Mouse (Mus musculus) lung, postnatal 36 days (tissue): Measurements from ENCODE around the gene Atg4b.

Experiments used
- DNase-seq: peaks from one replicate; pipeline ENCODE4 v3.0.0; 2022; ENCODE audit warnings: mixed read lengths

Atg4b gene

DNA sequence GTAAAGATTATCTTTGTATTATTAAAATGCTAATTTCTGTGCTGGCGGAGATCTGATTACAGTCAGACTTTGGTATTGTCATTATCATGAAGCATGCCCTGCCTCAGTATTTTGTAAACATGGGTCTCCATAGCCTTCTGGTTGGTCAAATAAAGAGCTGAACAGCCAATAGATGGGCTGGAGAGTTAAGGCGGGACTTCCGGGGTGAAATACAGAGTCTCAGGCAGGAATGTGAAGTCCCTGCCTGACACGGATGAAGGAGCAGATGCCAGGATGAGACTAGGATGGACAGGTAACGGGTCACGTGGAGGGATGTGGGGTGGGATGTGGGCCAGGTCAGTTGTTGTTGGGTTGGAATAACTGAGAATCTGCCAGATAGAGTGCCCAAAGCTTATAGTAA is at the start of gene Atg4b:
Gene Atg4b, plus strand, starts transcription at position 211 of the 400 bp plus-strand sequence.
- no peak for DNase-seq

DNA sequence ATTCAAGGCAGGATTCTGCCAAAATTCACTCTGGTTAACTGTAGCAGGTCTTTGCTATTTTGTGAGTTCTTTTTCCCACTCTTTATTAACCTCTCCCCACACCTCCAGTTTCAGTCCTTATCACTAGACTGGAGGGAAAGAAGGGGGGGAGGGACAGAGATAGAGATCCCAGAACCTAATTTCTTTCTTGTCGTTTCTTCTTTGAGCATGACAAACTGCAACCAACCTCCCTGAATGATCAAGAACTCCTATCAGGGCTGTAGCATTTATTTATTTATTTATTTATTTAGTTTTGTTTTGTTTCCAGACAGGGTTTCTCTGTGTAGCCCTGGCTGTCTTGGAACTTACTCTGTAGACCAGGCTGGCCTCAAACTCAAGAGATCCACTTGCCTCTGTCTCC is 49.2 kb upstream of the Atg4b start:
- no peak for DNase-seq

DNA sequence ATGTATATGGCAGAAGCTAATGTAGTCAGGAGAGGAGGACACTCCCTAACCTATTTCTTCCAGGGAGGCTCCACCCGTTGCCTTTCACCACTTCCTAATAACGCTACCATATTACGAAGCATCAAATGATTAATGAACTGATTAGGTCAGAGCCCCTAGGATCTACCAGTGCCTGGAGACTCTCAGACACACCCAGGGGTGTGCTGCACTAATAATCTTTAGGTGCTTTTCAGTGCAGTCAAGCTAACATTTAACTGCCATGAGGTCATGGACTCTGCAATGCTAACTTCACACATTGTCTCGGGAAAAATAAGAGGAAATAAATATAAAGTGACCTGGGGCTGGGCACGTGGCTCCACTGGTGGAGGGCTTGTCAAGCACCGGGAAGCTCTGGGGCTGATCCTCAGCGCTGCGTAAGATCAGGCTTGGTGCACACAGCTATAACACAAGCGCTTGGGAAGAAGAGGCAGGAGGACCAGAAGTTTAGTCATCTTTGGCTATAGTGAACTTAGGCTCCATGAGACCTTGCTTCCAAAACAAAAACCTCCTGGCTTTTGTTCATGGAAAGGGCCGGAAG is 47.7 kb upstream of the Atg4b start:
- no peak for DNase-seq

DNA sequence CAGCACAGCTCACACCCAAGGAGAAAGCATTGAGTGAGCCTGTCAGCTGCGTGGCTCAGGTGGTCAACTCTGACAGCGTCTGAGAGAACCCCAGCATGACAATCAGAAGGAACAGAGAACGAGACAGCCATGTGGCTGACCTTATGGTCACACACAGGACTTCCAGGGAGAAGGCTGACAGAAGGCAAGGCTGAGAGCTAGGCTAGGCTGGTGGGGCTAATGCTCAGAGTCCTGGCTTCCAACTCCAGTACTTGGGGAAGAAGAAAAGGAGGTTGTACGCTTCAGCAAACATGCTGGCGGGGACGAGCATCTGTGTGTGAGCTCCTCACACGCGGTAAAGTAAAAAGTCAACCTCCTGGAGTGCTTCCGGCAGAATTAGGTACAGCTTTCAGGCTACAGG is 47.0 kb upstream of the Atg4b start:
- no peak for DNase-seq

DNA sequence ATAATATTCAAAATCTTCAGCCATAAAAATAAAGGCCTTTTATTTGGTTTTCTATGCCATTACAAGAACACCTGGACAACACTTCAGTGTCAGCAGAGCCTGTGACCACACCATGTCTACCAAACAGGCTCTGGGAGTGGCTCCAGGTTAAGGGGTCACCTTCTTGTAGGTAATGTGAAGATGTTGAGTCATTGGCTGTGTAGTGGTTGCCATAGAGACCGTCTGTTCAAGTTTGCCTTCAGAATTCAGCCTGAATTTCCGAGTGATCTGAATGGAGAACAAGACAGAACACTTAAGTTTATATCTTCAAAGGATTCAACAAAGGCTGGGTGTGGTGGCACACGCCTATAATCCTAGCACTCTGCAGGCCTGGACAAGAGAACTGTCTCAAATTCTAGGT is 45.9 kb upstream of the Atg4b start:
- DNase-seq = peak; percentile 57

DNA sequence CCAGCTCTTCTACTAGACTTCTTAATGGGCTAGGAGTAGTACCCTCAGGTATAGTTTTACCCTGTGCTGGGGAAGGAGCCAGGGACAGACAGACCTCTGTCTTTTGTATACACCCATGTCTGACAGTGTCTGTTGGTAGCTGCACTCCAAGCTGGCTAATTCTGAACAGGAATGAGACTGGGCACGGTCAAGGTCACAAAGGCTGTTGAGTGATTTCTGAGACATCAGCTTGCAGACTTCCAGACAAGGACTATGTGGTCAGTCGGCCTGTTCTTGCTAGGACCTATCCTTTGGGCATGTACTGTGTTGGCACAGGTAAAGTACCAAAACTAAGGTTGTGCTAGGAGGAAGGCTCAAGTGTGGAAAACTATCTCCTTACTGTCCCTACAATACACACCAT is 35.1 kb upstream of the Atg4b start:
- no peak for DNase-seq

DNA sequence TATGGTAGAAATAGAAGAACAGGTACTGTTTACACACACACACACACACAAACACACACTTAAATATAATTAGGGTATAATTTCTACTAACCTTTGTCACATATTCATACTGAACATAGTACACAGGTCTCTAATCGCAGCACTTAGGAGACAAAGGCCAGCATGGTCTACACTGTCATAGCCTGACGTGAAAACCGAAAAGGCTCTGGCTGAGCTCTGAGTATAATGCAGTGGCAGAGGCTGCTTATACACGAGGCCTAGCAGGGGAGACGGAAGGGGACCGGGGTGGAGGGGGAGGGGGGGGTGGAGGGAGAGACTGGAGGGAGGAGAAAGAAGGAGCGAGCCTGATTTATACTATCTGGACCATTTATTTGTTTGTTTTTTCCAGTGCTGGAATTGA is 29.7 kb upstream of the Atg4b start:
- no peak for DNase-seq

DNA sequence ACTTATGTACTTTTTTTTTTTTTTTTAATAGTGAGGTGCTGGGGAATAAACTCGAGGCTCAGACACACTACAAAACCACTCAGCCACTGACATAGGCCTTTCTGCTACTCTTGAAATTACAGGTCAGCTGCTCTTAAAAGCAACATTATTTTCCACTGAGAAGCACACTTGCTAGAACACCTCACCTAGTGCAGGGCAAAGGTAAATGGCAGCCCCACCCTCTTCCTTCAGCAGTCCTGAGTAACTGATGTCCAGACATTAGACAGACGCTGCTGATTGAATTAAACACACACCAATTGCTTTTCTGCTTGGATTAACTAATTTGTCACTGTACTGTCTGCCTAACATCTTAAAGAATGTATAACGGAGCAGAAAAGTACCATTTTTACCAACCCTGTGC is 26.7 kb upstream of the Atg4b start:
- DNase-seq = no peak

DNA sequence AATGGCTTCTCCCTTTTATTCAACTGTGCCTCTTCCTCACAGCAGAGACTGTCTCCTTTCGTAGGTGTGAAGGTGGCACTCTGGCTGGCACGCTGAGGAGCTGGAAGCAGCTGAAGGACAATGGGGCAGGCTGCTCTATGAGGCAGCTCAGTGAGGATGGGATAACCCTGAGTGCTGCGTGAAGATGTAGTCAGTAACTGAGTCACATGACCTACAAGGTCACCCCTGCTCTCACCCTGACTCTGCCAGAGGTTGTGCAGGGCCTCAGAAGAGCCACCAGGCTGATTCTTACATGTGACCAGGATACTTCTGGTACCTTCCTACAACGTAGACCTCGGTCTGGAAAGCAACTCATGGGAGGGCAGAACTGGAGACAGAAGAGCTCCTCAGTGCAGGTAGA is 25.6 kb upstream of the Atg4b start:
- no peak for DNase-seq

DNA sequence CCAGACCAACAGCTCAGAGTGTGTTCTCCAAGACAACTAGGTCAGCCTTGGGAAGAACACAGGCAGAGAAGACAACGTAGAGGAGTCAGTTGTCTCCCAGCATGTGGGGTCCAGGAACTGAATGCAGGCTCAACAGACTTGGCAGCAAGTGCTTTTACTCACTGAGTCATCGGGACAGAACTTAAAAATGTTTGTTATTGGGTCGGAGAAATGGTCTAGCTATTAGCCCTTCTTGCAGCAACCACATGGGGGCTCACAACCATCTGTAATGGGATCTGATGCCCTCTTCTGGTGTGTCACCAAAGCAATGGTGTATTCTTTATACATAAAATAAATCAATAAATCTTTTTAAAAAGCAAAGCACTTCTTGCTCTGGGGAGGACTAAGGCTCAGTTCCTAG is 25.2 kb upstream of the Atg4b start:
- no peak for DNase-seq

DNA sequence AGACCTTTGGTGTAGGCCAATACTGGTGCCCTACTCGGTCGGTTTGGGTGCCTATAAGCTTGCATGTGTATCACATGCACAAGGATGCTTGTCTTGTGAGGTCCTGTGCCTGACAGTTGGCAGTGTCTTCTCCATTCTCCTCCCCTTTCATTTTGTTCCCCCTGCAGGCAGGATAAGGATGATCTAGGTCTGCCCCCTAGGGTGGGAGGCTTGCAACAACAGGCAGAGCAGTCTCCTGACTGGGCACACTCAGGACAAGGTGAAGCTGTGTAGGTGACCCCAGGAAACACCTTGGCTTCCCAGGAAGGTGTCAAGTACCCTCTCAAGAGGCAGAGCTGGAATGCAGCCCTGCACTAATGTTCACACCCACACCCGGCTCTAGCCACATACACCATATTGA is 24.3 kb upstream of the Atg4b start:
- DNase-seq = peak; percentile 83

DNA sequence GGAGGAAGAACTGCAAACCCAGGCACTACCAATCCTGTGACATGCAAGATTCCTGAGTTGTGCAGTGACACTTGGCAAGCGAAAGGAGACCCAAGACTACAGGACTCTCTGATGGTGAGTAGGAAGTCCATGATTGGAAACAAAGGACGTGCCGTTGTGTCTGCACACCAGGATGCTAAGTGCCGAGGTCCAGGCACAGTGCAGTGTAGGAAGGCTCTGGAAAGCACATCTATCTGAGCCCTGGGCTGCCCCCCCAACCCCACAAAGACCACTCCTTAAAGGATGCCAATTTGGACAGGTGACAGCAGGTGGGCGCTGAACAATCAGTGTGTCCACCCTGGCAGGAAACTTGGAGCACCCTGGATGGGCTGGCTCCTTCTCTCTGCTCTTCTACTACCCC is 20.2 kb upstream of the Atg4b start:
- no peak for DNase-seq

DNA sequence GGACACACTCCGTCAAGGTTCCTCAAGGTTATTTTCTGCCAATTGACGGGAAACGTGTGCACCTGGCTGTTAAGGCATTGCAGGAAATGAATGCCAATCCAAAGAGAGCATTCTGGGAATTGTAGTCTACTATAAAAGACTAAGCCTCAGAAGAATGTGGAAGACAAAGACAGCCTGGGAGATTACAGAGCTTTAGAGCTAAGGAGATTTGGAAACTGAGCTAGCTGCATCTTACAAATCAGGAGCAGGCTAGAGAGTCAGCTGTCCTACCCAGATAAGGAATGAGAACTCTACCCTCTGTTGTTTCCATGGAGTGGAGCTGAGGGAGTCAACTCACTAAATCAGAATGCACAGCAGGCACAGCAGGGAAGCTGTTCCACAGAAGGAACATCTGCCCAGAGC is 19.4 kb upstream of the Atg4b start:
- peak; percentile 16 for DNase-seq

DNA sequence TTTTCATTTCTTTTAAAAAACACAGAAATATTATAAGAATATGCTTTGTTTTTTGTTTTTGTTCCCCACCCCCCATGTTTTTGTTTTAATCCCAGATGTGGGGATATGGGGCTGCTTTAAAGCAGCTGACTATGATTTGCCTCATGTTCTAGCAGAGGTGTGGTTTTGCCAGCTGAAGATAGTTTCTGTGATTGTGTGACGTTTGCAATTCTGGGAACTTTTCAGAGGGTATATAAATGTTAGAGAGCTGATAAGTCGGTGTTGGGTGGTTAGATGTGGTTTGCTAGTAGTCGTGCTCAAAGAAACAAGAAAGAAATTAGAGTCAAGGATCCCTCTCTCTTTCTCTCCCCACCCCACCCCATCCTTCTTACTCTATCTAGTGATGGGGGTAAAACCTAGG is 15.4 kb upstream of the Atg4b start:
- DNase-seq = no peak

DNA sequence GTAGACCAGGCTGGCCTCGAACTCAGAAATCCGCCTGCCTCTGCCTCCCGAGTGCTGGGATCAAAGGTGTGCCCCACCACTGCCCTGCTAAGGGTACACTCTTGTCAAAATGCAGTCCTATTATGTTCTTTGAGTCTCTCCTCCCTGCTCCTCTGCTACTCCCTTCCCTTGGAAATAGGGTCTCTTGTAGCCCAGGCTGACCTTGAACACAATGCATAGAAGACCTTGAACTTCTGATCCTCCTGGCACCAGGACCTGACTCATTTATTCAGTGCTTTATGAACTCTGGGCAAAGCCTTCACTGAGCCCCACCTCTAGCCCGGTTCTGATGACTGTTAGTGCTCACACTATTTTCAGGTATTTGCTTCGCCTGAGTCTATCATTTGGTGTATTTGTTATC is 13.6 kb upstream of the Atg4b start:
- no peak for DNase-seq

DNA sequence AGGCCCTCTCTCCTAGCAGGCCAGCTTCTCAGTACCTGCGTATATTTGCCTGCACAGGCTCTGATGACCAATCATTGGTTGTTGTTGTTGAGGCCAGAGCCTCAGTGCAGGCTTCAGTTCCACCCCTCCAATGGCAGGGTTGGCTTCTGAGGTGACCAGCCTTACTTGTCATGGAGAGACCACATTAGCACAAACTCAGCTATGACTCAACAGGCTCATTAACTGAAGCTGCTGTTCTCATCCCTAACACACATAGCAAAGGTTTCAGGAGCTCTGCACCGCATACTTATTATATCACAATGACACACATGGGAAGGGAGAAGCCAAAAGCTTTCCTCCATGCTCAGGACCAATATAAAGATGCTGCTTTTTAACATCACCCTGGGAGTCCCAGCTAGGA is 10.6 kb upstream of the Atg4b start:
- DNase-seq = no peak

DNA sequence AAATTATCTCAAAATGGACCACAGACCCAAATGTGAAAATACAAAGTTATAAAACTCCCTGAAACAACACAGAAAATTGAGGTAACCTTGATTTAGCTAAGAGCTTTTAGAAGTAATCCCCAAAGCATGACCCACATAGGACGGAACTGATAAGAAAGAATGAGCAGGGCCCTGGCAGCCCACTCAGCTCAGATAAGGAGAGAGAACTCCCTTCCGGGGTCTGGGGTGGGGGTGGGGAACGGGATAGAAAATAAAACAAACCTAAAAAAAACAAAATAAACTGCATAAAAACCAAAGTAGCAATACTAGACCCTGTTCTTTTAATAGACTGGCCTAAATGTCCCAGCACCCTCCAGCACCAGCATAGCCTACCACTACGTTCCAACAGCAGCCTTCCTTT is 9.3 kb upstream of the Atg4b start:
- no peak for DNase-seq

DNA sequence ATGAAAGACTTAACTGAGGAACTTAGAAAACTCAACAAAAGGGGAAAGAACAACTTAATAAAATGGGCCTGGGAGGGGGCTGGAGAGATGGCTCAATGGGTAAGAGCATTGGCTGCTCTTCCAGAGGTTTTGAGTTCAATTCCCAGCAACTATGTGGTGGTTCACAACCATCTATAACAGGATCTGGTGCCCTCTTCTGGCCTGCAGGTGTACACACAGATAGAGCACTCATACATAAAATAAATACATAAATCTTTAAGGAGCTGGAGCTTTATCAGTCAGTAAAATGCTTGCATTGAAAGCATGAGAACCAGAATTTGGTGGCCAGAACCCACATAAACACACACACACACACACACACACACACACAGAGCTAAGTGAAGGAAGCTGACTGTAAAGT is 8.4 kb upstream of the Atg4b start:
- DNase-seq = no peak

DNA sequence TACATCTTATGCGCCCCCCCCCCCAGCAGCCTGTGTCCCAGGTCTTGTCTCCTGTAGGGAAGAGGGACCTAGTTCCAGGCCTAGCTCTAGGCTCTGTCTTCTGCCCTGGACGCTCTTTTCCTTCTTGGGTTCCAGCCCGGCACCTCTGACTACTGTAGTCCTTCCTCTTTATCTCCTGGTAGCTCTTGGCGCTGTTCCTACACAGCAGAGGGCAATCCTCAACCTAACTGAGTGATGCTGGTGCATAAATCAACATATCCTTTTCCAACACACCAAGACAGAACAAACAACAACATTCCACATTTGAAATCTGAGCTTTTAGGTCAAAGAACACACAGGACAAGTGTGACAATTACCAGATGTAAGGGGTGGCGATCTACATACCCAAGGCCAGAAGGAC is 5.1 kb upstream of the Atg4b start:
- DNase-seq = no peak

DNA sequence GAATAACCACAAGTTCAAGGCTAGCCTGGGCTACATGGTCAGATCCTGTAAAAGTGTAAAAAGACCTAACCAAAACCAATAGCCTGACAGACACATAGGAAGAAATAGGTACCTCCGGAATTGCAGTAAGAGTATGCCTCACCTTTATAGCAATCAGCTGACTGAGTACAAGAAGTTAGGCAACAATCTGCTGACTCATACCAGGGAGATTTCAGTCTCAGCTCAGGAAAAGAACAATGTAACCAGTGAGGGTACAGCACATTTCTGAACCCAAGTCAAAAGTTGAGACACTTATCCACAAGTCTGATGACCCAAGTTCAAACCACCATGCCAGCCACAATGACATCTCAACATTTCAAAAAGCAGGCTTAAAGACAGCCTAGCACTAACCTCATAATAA is 2.8 kb upstream of the Atg4b start:
- peak; percentile 52 for DNase-seq

DNA sequence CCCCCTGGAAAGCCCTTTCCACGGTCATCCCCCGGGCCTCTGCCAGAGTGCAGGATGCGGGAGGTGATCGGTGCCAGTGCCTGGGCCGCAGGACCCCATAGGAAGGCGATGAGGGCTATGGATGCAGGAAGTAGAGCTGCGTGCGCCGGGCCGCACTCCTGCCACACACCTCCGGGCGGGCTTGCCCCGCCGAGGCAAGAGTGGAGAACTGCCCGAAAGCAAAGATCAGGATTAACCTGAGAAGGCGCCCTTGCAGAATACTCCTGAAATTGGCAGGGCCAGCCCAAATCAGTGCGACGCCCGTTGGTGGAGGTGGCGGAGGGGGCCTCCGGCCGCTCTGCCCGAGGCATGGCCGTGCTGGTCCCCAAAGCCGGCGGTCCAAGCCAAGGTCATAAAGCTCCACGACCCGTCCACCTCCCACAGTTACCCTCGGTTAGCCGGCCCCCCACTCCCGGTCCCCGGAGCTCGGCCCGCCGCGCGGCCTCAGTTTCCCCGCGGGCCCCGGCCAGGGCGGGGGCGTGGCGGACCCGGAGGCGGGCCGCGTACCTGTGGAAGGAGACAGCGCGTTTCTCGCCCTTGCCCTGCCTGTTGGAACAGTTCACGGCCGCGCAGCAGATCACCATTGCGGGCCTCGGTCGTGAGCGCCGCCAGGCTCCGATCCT is 2.7 kb downstream of the Atg4b start:
- peak; percentile 18 for DNase-seq

DNA sequence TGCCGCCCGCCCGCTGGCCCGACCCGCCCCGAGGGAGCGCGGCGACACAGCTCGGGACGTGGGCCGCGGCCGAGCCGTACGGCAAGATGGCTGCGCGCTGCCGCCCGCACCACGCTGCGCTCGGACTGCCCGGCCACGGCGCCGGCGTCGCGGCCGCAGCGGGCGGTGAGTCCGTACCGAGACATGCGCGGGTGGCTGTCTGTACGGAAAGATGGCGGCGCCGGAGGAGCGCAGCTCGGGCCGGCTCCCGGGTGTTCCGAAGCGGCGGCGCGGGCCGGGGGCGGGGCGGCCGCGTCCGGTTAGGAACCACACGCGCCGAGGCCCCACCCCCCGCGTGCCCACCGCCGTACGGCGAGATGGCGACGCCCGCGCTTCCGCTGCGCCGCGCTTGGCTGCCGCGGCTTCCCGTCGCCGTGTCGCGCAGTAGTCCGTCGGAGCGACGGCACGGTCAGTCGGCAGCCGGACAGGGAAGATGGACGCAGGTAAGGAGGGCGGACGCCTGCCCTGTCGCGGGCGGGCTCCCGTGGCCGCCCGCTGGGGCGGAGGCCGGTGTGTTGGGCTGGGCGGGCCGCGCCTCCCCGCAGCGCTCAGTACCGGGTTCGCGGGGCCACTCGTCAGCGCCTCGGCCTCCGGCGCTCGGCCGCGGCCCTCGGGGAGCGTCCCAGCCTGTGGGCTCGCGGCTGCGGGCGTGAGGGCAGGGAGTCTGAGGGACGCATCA is 3.4 kb downstream of the Atg4b start, which contains the start of gene Thap4:
Gene Thap4, minus strand, starts transcription at position 292 of the 718 bp plus-strand sequence.
- DNase-seq = peak; percentile 94

DNA sequence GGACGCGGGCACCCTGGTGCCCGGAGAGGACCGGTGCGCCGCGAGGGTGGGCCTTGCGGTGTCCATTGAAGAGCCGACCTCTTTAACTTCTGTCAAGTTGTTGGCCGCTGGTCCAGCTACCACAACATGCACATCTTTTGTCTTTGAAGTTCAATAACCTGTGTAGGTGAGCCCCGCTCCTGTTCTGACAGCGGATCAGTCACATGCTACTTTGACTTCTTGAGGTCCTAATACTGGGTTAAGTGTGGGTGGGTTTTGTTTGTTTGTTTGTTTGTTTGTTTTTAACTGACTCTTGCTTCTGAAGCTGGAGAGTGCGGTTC is 4.0 kb downstream of the Atg4b start:
- DNase-seq = no peak

DNA sequence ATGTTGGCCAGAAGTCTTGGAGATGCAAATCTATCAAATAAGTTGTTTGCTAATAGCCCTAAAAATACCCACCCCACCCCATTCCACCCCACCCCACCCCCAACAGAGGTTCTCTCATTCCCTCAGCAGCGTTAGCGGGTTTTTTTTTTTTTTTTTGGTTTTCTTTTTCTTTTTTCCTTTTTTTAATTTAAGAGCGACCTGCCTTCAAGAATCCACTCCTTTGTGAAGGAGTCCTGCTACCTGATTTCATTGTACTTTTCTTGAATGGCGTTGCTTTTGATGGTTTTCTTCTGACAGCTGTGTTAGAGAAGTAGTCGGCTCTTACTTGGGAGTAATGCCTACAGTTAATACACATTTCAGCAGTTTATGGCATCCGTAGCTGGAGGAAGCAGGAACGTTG is 4.3 kb downstream of the Atg4b start:
- no peak for DNase-seq

DNA sequence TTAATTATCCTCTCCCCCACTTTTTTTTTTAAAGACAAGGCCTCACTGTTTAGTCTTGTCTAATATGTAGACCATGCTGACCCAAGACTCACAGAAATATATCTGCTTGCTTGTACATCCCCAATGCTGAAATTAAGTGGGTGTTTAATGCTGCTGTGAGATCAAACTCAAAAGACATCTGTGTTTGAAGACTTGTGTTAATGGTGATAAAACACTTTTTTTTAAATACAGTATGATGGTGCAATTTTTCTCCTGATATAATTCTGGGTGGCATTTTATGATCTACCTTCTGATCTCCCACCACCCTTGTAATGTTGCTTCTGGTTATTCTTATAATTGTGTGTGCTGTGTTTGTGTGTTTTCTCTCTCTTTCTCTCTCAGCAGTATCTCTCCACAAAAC is 4.9 kb downstream of the Atg4b start:
- no peak for DNase-seq
